In genomic region chr3:104447240-104447639, GRCm38 (mm10) we compare ENCODE assay signal across 33 mouse cellular contexts.
"Had no signal": no experiment of that assay in that cellular context is flagged by ENCODE, and none has a peak within 500 bp of the region (broad histone marks: within the 10 kb centered on the region; RNA-seq: fewer than 3 reads in every experiment).

No protein-coding gene starts in this region.

- ATAC-seq: hindbrain, embryonic 16.5 days; hindbrain, postnatal 0 days; inflammation-experienced regulatory T-cells, adult 6 months; intestine, embryonic 15.5 days; intestine, embryonic 16.5 days; intestine, postnatal 0 days had no signal

- H3K27ac ChIP-seq: heart, adult 2 months; heart, embryonic 13.5 days; heart, embryonic 15.5 days; hindbrain, embryonic 10.5 days; hindbrain, embryonic 12.5 days; hindbrain, embryonic 13.5 days; hindbrain, embryonic 14.5 days; hindbrain, embryonic 15.5 days; hindbrain, postnatal 0 days; intestine, embryonic 15.5 days; kidney, embryonic 15.5 days; kidney, postnatal 0 days; layer of hippocampus, adult 2 months had no signal

- H3K9ac ChIP-seq: heart, embryonic 12.5 days; heart, embryonic 13.5 days; heart, embryonic 15.5 days; hindbrain, embryonic 12.5 days; hindbrain, embryonic 13.5 days; hindbrain, embryonic 14.5 days; hindbrain, embryonic 15.5 days; intestine, embryonic 15.5 days; kidney, embryonic 15.5 days had no signal

- H3K9me3 ChIP-seq: heart, embryonic 12.5 days; heart, embryonic 13.5 days; heart, embryonic 15.5 days; hindbrain, embryonic 10.5 days; hindbrain, embryonic 12.5 days; hindbrain, embryonic 13.5 days; hindbrain, embryonic 15.5 days; intestine, embryonic 15.5 days; kidney, embryonic 15.5 days had no signal

- H3K4me1 ChIP-seq: hindbrain, embryonic 12.5 days; intestine, embryonic 15.5 days had no signal

- DNase-seq: heart, adult 2 months; heart, postnatal 10 days; heart, postnatal 14 days; heart, postnatal 4 days; kidney, adult 11 months; kidney, adult 18-20 months; kidney, adult 2 months; kidney, adult 8-10 months; kidney, adult 9 months; kidney, postnatal 10 days; kidney, postnatal 14 days; kidney, postnatal 25 days; kidney, postnatal 36 days; kidney, postnatal 4 days; layer of hippocampus, adult 9-11 months; layer of hippocampus, postnatal 36 days had no signal

- H3K4me2 ChIP-seq: heart, embryonic 12.5 days; heart, embryonic 13.5 days; heart, embryonic 15.5 days; hindbrain, embryonic 12.5 days; hindbrain, embryonic 13.5 days; hindbrain, embryonic 14.5 days; hindbrain, embryonic 15.5 days; intestine, embryonic 15.5 days; kidney, embryonic 15.5 days had no signal

- H3K4me3 ChIP-seq: heart, adult 2 months; heart, embryonic 12.5 days; heart, embryonic 13.5 days; heart, embryonic 15.5 days; hindbrain, embryonic 10.5 days; hindbrain, embryonic 12.5 days; hindbrain, embryonic 13.5 days; hindbrain, embryonic 15.5 days; intestine, embryonic 15.5 days; kidney, embryonic 15.5 days; layer of hippocampus, adult 2 months had no signal

- H3K36me3 ChIP-seq: heart, embryonic 12.5 days; heart, embryonic 13.5 days; heart, embryonic 15.5 days; hindbrain, embryonic 10.5 days; hindbrain, embryonic 12.5 days; hindbrain, embryonic 13.5 days; hindbrain, embryonic 15.5 days; intestine, embryonic 15.5 days; kidney, embryonic 15.5 days had no signal

- H3K27me3 ChIP-seq: heart, embryonic 12.5 days; heart, embryonic 13.5 days; heart, embryonic 15.5 days; hindbrain, embryonic 12.5 days; hindbrain, embryonic 13.5 days; hindbrain, embryonic 15.5 days; intestine, embryonic 15.5 days; kidney, embryonic 15.5 days had no signal
